21 mouse cellular contexts compared by ENCODE assay signal in the genomic region with DNA sequence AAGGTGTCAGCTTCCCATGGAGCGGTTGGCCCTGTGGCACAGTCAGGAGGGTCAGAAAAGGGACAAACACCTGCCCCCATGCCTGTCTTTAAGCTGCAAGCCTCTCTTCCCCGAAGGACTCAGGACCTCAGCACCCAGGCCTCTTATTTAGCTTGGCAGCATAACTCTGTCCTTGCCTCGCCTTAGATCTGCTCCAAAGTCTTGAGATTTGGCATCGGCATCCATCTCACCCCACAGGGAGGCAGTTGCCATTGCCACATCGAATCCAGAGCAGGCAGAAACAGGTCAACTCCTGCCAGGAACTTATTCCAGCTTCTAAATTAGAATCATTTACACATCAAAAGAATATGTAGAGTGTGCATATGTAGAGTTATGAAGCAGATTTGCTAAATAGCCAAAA. TPM values are rescaled to one million over a fixed set of nuclear protein-coding genes. Genes with fewer than 3 reads are reported as not detected.
DNase-seq lines count a peak whose midpoint lies in the region; ATAC-seq and TF ChIP-seq lines count a peak whose summit lies in the region.
"Had no signal": no experiment of that assay in that cellular context is flagged by ENCODE, and none has a peak within 500 bp of the region (broad histone marks: within the 10 kb centered on the region; RNA-seq: fewer than 3 reads in every experiment).

No protein-coding gene starts in this region.

- no peak overlapping the region for H3K4me3 ChIP-seq in gastrocnemius, adult 2 months
- no peak overlapping the region for H3K4me3 ChIP-seq in midbrain, embryonic 12.5 days
- no peak overlapping the region for H3K4me3 ChIP-seq in midbrain, embryonic 14.5 days (replicated peaks; ENCODE audit: low read depth, low read length)
- no peak overlapping the region for H3K4me3 ChIP-seq in cerebellum, adult 2 months (replicated peaks; ENCODE audit: insufficient read depth, low read depth, low read length)
- H3K4me3 ChIP-seq: erythroblast, embryonic 14.5 days had no signal

- no peak overlapping the region for H3K27ac ChIP-seq in gastrocnemius, adult 2 months
- peak overlapping the region; percentile 75; the same call in 1 of the 2 replicates for H3K27ac ChIP-seq in midbrain, embryonic 12.5 days (replicated peaks)
- no peak overlapping the region for H3K27ac ChIP-seq in midbrain, embryonic 14.5 days (replicated peaks; ENCODE audit: low read depth, low read length)
- H3K27ac ChIP-seq in cerebellum, adult 2 months (ENCODE audit: insufficient read depth, low read length): no peak overlapping the region
- H3K27ac ChIP-seq: hindbrain, postnatal 0 days had no signal

- H3K9me3 ChIP-seq in midbrain, embryonic 12.5 days: no peaks in the 10 kb centered on the region
- no peaks in the 10 kb centered on the region for H3K9me3 ChIP-seq in midbrain, embryonic 14.5 days (ENCODE audit: control insufficient read depth, low read length)

- DNase-seq in gastrocnemius, adult 2 months: peak; percentile 18
- DNase-seq in gastrocnemius, postnatal 10 days: no peak
- DNase-seq in midbrain, embryonic 14.5 days: no peak
- DNase-seq in adrenal gland, postnatal 36 days: peak; percentile 4 to 29
- DNase-seq in telencephalon, adult 2 months (ENCODE audit: low read depth, low spot score): peak; percentile 8
- DNase-seq in cerebellum, adult 2 months: no peak
- DNase-seq: cerebellum, adult 11 months; embryo, embryonic 11 days; gastrocnemius, postnatal 36 days; kidney, adult 2 months; kidney, postnatal 4 days; liver; lung, embryonic 14.5 days; thymus, adult 2 months had no signal

- no peak overlapping the region for H3K9ac ChIP-seq in midbrain, embryonic 12.5 days (replicated peaks)
- no peak overlapping the region for H3K9ac ChIP-seq in midbrain, embryonic 14.5 days (replicated peaks; ENCODE audit: low read length)
- H3K9ac ChIP-seq: lung, embryonic 14.5 days had no signal

- intact Hi-C loops in gastrocnemius, adult 2 months (cut with DNase I): no loop called here

- WGBS in midbrain, embryonic 12.5 days: 76% methylated on average over 5 of the region's 5 CpGs
- WGBS in midbrain, embryonic 14.5 days: 72% methylated on average over 5 of the region's 5 CpGs
- WGBS in cerebellum, adult 2 months: 24% methylated on average over 5 of the region's 5 CpGs

- peaks cover 20% of the 10 kb centered on the region for H3K4me1 ChIP-seq in midbrain, embryonic 12.5 days
- H3K4me1 ChIP-seq in midbrain, embryonic 14.5 days (ENCODE audit: control insufficient read depth, insufficient read depth, low read length): peaks cover 11% of the 10 kb centered on the region
- H3K4me1 ChIP-seq in cerebellum, adult 2 months (ENCODE audit: control insufficient read depth, insufficient read depth, low read length): no peaks in the 10 kb centered on the region

- no peak for ATAC-seq in midbrain, embryonic 12.5 days (ENCODE audit: low FRiP score, low read depth)
- no peak for ATAC-seq in midbrain, embryonic 14.5 days (ENCODE audit: low FRiP score, low TSS enrichment)
- ATAC-seq: activated CD4-positive, CD25-positive, alpha-beta regulatory T cell, adult 4 months; hindbrain, postnatal 0 days had no signal

- H3K27me3 ChIP-seq in midbrain, embryonic 12.5 days: no peaks in the 10 kb centered on the region
- no peaks in the 10 kb centered on the region for H3K27me3 ChIP-seq in midbrain, embryonic 14.5 days (ENCODE audit: control insufficient read depth, insufficient read depth, low read length)
- H3K27me3 ChIP-seq in cerebellum, adult 2 months (ENCODE audit: control insufficient read depth, insufficient read depth, low read length): no peaks in the 10 kb centered on the region

- H3K36me3 ChIP-seq in midbrain, embryonic 12.5 days: no peaks in the 10 kb centered on the region
- no peaks in the 10 kb centered on the region for H3K36me3 ChIP-seq in midbrain, embryonic 14.5 days (ENCODE audit: control insufficient read depth, insufficient read depth, low read length)

- no peak for TF ChIP-seq CTCF in gastrocnemius, adult 2 months (IDR thresholded peaks at IDR 0.05)
- TF ChIP-seq CTCF in cerebellum, adult 2 months (IDR thresholded peaks at IDR 0.05; ENCODE audit: borderline replicate concordance, insufficient read depth, low read depth, low read length): no peak

- TF ChIP-seq POLR2A in cerebellum, adult 2 months (IDR thresholded peaks at IDR 0.05; ENCODE audit: borderline replicate concordance, insufficient read depth, low read length): no peak

- no peak overlapping the region for H3K4me2 ChIP-seq in midbrain, embryonic 12.5 days (replicated peaks)
- no peak overlapping the region for H3K4me2 ChIP-seq in midbrain, embryonic 14.5 days (ENCODE audit: low read length)
- H3K4me2 ChIP-seq: lung, embryonic 14.5 days had no signal

RNA-seq across cellular contexts. Expression of a gene that starts 22.8 kb away (rescaled TPM):
- not detected for total RNA-seq in gastrocnemius, adult 2 months (2021)
- total RNA-seq in gastrocnemius, postnatal 10 days (2021): not detected
- not detected in 2 replicates for polyA plus RNA-seq in midbrain, embryonic 12.5 days (2016; fragmentation: Nextera tagmentation; extraction: Ambion mirVana)
- not detected in 2 replicates for polyA plus RNA-seq in midbrain, embryonic 14.5 days (2014; fragmentation: Nextera tagmentation; extraction: Ambion mirVana)
- total RNA-seq in adrenal gland, postnatal 36 days (2021): under 1 TPM in 1 of 2 experiments, not detected in 1; 0.23 TPM
- polyA plus RNA-seq in cerebellum, adult 2 months (2012; rRNA removed): not detected in 2 replicates
- total RNA-seq: gastrocnemius, postnatal 36 days; hindbrain, postnatal 0 days; megakaryocyte progenitor cell, adult 5-6 weeks; neutrophil, adult 5-6 weeks had no signal
- polyA plus RNA-seq: activated CD4-positive, CD25-positive, alpha-beta regulatory T cell, adult 4 months; erythroblast, embryonic 14.5 days; heart, embryonic 14.5 days; hindbrain, postnatal 0 days; kidney, adult 2 months; lung, embryonic 14.5 days had no signal

RNA-seq across cellular contexts. Expression of a gene that starts 30.3 kb away (rescaled TPM):
- total RNA-seq in gastrocnemius, adult 2 months (2021): under 1 TPM; 0.61 to 0.95 TPM
- 1 to 10 TPM; 5.0 to 6.5 TPM for total RNA-seq in gastrocnemius, postnatal 10 days (2021)
- polyA plus RNA-seq in midbrain, embryonic 12.5 days (2016; fragmentation: Nextera tagmentation; extraction: Ambion mirVana): 72.6 and 76.9 TPM in 2 replicates
- polyA plus RNA-seq in midbrain, embryonic 14.5 days (2014; fragmentation: Nextera tagmentation; extraction: Ambion mirVana): 41.1 and 42.7 TPM in 2 replicates
- total RNA-seq in adrenal gland, postnatal 36 days (2021): 1 to 10 TPM; 4.2 to 4.5 TPM
- 16.2 and 17.4 TPM in 2 replicates for polyA plus RNA-seq in cerebellum, adult 2 months (2012; rRNA removed)

RNA-seq across cellular contexts. Expression of a gene that starts 50.7 kb away (rescaled TPM):
- total RNA-seq in gastrocnemius, adult 2 months (2021): 100 to 1,000 TPM; 385 to 418 TPM
- 100 to 1,000 TPM; 517 to 566 TPM for total RNA-seq in gastrocnemius, postnatal 10 days (2021)
- polyA plus RNA-seq in midbrain, embryonic 12.5 days (2016; fragmentation: Nextera tagmentation; extraction: Ambion mirVana): 716 and 742 TPM in 2 replicates
- 627 and 634 TPM in 2 replicates for polyA plus RNA-seq in midbrain, embryonic 14.5 days (2014; fragmentation: Nextera tagmentation; extraction: Ambion mirVana)
- 100 to 1,000 TPM; 638 to 655 TPM for total RNA-seq in adrenal gland, postnatal 36 days (2021)
- 209 and 230 TPM in 2 replicates for polyA plus RNA-seq in cerebellum, adult 2 months (2012; rRNA removed)

Comparison
In these comparisons a context has a peak if more than half of its experiments do, and no peak if none do; other contexts are left out.
1. DNase-seq: peak in gastrocnemius, adult 2 months (single experiment), adrenal gland, postnatal 36 days (2 of 2) and telencephalon, adult 2 months (single experiment); none in gastrocnemius, postnatal 10 days (single experiment), midbrain, embryonic 14.5 days (single experiment) and cerebellum, adult 2 months (0 of 2).